Mouse (Mus musculus): ENCODE data around the gene Sh3bgrl2.

The Sh3bgrl2 gene

GRCm38 (mm10) chr9:83628669-83629612, 80.8 kb downstream of the Sh3bgrl2 start:
- DNase-seq (ENCODE audit: low spot score): no peak

GRCm38 (mm10) chr9:83630341-83630740, 82.2 kb downstream of the Sh3bgrl2 start:
- DNase-seq (ENCODE audit: low spot score): no peak

- no peak for DNase-seq (ENCODE audit: low spot score)
Measured at GRCm38 (mm10) chr9:83631920-83632319, 83.8 kb downstream of the Sh3bgrl2 start.

- no peak for DNase-seq (ENCODE audit: low spot score)
Measured at GRCm38 (mm10) chr9:83634703-83635102, 86.6 kb downstream of the Sh3bgrl2 start.

- DNase-seq (ENCODE audit: low spot score): peak; percentile 70
Measured at GRCm38 (mm10) chr9:83635997-83636396, 87.9 kb downstream of the Sh3bgrl2 start.

GRCm38 (mm10) chr9:83643139-83643538, 95.0 kb downstream of the Sh3bgrl2 start:
- DNase-seq (ENCODE audit: low spot score): no peak

- no peak for DNase-seq (ENCODE audit: low spot score)
Measured at GRCm38 (mm10) chr9:83643833-83644232, 95.7 kb downstream of the Sh3bgrl2 start.

GRCm38 (mm10) chr9:83646215-83646614, 98.1 kb downstream of the Sh3bgrl2 start:
- DNase-seq (ENCODE audit: low spot score): no peak

GRCm38 (mm10) chr9:83646691-83647090, 98.6 kb downstream of the Sh3bgrl2 start:
- DNase-seq (ENCODE audit: low spot score): no peak

GRCm38 (mm10) chr9:83647919-83648705, 100.0 kb downstream of the Sh3bgrl2 start:
- DNase-seq (ENCODE audit: low spot score): no peak

GRCm38 (mm10) chr9:83648733-83649132, 100.6 kb downstream of the Sh3bgrl2 start:
- DNase-seq (ENCODE audit: low spot score): no peak

- DNase-seq (ENCODE audit: low spot score): no peak
Measured at GRCm38 (mm10) chr9:83652015-83652414, 103.9 kb downstream of the Sh3bgrl2 start.

- DNase-seq (ENCODE audit: low spot score): peak; percentile 37
Measured at GRCm38 (mm10) chr9:83652590-83653172, 104.6 kb downstream of the Sh3bgrl2 start.

GRCm38 (mm10) chr9:83654601-83655000, 106.5 kb downstream of the Sh3bgrl2 start:
- no peak for DNase-seq (ENCODE audit: low spot score)

- DNase-seq (ENCODE audit: low spot score): no peak
Measured at GRCm38 (mm10) chr9:83656960-83657651, 109.0 kb downstream of the Sh3bgrl2 start.

- peak; percentile 49 for DNase-seq (ENCODE audit: low spot score)
Measured at GRCm38 (mm10) chr9:83657652-83658002, 109.5 kb downstream of the Sh3bgrl2 start.

GRCm38 (mm10) chr9:83659081-83659480, 111.0 kb downstream of the Sh3bgrl2 start:
- DNase-seq (ENCODE audit: low spot score): no peak

GRCm38 (mm10) chr9:83661811-83662210, 113.7 kb downstream of the Sh3bgrl2 start:
- no peak for DNase-seq (ENCODE audit: low spot score)

GRCm38 (mm10) chr9:83663981-83664897, 116.1 kb downstream of the Sh3bgrl2 start:
- DNase-seq (ENCODE audit: low spot score): peak; percentile 43

- DNase-seq (ENCODE audit: low spot score): no peak
Measured at GRCm38 (mm10) chr9:83664951-83665350, 116.8 kb downstream of the Sh3bgrl2 start.

- no peak for DNase-seq (ENCODE audit: low spot score)
Measured at GRCm38 (mm10) chr9:83667031-83667430, 118.9 kb downstream of the Sh3bgrl2 start.
